Mouse (Mus musculus) left cerebral cortex, adult 8-10 months (tissue): ENCODE measurements at regions not wholly inside any gene's neighbourhood (a gene's known extent, or its start where the extent isn't known, plus 50 kb on each side); places are given as distances from the start of the nearest gene placed in this dataset.

Source experiments
- DNase-seq, 2 experiments: peaks; one replicate each; pipeline ENCODE4 v3.0.0; 2022; ENCODE audit warnings: low spot score in 2 of 2

DNA sequence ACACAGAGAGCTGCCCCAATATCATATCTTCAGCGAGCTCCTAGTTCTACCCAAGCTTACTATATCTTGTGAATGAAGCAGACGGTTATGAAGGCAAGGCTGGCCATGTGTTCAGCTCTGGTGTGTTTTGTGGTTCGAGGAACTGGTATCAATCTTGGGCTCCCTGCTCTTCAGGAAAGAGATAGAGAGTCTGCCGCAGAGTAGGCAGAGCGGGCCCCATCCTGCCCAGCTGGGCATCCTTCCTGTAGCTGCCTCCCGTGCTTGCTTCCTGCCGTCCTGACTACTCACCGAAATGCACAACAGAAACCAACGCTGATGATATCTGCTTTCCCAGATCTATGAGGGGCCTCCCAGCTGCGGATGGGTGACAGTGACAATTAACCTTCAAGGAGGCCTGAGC is 60.3 kb downstream of the Snrpe start:
- DNase-seq = no peak

DNA sequence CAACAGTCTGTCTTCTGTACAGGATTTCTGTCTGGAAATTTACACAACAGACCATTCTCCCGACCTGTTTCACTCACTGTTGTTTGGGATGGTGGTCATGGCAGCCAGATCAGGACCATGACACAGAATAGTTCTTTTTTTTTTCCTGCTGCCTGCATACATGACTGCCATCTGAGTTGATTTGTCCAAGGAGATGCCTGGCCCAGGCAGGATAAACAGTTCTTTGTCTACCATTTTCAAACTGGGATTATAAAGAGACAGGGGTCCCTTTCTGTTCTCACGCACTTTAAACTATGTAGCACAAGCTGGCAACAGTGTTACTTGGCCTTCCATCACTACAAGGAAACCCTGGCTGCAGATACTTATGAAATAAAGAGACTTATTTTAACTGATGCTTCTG is 61.1 kb downstream of the Snrpe start:
- DNase-seq = no peak

DNA sequence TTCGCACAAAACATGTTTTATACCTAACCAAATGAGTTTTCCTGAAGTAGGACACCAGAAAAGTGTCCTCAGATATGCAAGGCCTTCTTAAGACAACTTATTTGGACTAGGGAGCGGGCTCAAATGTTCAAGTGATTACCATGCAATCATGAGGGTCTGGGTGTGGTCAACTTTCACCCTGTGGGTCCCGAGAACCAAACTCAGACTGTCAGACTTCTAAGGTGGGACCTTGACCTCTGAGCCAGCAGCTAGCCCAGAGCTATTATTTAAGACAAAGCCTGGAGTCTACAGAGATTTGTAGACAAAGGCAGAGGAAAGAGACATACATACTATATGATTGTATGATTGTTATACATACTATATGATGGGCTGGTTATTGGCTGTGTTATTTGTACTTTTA is 62.5 kb downstream of the Snrpe start:
- no peak for DNase-seq

DNA sequence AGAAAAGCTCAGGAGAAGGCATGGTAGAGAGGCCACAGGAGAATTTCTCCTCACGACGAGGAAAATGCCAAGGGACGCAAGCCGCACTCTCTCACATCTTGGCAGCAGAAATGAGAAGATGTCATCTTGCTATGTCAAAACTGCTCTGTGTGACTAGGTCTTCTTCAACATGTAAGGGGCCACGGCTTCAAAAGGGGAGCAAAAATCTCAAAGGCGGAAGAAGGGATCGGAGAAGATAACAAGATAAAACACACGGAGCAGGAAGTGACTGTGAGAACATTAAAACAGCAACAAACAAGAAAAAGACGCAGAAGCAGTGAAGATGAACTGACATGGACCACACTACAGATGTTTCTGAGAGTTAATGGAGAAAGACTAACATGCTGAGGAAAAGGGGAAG is 65.1 kb downstream of the Snrpe start:
- no peak for DNase-seq

DNA sequence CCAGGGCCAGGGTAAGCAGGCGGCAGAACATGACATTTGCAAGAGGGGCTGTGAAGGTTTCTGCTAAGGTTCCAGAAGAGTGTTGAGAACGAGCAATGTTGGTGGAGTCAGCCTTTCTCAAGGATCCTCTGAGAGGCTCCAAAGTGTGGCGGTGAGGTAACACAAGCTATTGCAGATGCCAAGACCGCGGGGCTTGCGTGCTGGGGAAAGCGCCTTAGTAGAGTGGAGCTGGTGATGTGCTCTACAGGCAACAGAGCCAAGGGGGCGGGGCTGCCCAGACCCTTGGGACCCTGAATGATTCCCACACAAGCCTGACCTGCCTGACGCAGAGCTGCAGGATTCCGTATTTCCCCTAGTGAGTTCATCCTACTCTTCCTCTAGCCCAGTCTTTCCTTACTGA is 66.3 kb downstream of the Snrpe start:
- DNase-seq = no peak

DNA sequence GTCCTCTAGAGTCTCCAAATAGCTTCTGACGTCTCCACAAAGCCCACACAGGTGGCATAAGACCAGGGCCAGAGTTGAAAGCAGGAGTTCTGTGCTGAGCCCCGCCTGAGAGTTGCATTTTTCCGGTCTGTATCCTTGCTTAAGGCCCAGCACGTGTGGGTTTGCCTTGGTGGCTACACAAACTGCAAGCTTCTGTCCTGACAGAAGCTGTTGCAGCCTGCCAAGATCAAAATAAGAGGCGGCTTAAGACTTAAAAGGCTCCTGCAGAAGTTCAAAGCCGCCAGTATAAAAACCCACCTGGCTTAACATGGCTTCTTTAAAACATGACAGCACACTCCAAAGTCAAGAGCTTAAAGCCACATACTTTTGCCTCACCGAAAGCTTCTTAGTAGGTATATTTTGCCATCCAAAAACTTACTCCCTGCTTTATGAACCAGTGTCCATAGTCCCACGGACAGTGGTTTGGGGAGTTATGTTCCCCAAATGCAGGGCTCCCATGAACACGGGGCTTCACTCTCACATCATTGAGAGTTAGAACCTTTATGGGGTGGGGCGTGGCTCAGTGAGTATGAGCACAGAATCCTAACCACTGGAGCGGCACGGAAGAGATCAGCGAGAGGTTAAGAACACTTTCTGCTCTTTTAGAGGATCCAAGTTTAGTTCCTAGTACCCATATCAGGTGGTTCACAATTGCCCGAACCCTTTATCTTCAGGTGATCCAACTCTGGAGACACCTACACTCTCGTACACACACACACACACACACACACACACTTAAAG is 67.9 kb downstream of the Snrpe start:
- no peak for DNase-seq

DNA sequence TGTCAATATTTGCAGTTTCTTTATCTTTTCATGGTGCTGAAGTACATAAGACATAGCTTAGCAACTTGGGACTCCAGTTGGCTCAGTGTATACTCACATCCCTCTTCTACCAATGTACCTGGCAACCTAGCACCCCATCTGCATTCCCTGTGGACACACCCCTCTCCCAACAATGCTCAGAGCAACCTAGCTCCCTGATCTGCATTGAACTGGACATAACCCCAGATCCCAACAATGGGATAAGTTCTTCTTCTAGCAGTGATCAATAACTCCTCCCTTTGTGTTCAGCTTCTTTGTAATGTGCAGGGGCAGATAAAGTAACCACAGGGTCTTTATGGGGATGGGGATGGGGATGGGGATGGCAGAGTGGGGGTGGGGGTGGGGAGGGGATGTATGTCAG is 79.4 kb downstream of the Snrpe start:
- DNase-seq = no peak

DNA sequence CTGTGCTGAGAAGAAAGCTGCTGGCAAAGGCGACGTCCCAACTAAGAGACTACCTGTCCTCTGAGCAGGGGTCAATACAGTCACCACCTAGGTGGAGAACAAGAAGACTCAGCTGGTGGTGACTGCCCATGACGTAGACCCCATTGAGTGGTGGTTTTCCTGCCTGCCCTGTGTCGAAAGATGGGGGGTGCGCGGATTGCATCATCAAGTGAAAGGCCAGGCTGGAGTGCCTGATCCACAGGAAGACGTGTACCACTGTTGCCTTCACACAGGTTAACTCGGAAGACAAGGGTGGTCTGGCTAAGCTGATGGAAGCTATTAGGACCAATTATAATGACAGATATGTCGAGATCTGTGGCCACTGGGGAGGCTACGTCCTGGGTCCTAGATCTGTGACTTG is 80.3 kb downstream of the Snrpe start:
- no peak for DNase-seq

DNA sequence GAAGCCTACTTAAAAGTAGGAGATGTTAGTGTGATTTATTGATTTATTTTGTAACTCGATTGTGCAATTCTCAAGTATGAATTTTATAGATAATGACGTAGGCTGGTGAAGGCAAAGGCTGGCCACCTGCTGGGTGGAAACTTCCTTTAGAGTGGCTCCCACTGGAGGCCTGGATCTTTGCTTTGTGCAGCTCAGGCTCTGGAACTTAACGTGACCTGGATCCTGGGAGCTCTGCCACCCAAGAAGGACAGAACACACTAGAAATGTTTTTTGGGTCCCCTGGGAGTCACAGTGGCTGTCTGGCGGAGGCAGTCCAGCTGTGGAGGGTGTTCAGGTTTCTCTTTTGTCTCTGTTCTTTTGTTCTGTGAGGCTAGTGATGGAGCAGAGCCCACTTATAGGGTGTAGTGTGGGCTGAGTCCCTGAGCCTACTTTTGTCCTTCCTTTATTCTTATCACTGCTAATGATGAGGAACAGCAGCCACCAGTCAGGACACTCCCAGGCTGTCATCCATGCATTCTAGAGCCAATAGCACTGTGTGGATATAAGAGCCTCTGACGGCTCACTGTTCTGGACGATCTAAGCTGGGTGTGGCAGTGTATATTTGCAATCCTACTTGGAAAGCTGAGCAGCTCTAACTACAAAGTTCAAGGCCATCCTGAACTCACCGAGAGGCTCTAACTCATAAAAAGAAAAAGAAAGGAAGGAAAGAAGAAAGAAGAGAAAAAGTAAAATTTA is 82.3 kb downstream of the Snrpe start:
- DNase-seq = no peak

DNA sequence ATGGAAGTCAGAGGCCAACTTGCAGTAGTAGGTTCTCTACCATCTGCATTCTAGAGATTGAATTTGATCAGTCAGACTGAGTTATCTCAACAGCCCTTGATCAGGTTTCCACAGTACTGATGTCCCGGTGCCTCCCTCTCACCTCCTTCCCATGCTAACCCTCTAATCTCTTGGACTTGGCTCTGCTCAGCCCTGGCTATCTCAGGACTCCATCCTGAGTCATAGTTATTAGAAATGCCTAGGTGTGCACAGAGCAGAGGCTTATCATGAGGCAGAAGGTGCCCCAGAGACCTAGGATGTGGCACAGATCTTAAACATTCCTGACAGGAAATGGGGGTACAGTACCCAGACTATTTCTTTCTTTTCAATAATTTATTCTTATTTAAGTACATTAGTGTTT is 87.3 kb downstream of the Snrpe start:
- DNase-seq = no peak

DNA sequence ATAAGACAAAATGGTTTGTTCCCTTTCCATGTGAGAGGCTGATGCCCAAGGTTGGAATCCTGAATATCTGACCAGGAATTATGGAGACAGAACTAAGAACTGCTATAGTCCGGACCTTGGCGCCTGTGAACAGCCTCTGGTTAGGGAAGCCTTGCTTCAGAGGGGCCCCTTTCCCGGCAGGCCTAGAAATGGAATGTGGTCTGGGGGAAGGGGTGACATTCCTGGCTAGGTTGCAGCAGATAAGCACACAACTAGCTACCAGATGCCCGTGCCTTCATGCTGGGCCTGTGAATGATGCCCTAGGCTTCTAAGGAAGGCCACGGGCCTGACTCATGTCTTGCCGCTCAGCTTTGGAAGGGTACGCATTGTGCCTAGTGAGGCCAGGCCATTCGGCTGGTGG is 89.4 kb downstream of the Snrpe start:
- DNase-seq = no peak

DNA sequence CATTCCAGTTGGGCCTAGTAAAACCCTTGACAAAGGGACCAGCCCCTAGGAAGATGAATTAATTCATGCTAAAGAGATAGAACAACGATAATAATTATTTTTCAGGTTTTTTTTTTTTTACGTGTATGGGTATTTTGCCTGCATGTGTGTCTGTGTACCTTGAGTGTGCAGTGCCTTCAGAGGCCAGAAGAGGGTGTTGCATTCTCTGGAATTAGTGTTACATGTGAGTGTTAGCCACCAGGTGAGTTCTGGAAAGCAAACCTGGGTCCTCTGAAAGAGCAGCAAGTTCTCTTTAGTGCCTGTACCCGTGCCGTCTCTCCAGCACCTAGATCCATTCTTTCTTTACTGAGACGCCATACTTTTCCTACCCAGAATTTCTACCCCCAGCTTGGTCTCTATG is 92.8 kb upstream of the Sox13 start:
- DNase-seq = no peak

DNA sequence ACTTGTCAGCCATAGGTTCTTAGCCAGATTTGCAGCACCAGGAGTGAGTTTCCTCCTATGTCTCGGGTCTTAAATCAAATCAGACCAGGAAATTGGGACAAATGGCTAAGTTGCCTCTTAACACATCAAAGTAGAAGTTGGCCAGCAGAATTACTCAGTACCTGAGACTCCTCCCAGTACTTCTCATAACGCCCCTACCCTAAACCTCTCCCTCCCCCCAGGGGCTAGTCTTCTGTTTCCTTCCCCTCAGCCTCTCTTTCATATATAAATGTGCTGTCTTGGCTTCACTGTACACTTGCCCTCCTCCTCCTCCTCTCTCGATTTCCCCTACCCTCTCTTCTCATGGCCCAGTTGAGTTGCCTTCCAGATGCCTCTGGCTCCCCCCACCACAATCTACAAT is 79.9 kb upstream of the Sox13 start:
- no peak for DNase-seq

DNA sequence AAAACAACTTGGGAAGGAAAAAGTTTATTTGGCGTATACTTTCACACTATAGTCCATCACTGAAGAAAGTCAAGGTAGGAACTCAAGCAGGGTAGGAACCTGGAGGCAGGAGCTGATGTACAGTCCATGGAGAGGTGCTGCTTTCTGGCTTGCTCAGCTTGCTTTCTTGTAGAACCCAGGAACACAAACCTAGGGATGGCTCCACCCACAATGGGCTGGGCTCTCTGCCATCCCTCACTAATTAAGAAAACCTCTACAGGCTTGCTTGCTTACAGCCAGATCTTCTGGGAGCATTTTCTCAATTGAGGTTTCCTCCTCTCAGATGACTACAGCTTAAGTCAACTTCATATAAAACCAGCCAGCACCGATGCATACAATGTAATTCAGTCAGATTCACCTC is 79.2 kb upstream of the Sox13 start:
- DNase-seq = no peak

DNA sequence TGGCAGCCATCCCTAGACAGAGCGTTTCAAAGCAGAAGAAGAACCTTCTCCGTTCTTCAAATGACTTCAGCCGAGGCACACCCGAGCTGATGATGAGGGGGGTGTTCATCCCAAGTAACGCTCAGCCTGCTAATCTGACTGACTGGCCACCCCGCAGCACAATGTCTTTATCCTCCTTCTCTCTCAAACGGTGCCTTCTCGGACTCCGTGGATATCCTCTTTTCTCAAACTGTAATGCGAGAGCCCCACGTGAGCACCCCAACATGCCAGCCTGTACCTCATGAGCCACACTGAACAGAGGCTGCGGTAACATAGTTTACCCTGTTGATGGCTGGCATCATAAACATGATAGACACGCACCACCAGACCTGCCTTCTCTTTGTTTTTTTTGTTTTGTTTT is 76.8 kb upstream of the Sox13 start:
- DNase-seq = no peak

DNA sequence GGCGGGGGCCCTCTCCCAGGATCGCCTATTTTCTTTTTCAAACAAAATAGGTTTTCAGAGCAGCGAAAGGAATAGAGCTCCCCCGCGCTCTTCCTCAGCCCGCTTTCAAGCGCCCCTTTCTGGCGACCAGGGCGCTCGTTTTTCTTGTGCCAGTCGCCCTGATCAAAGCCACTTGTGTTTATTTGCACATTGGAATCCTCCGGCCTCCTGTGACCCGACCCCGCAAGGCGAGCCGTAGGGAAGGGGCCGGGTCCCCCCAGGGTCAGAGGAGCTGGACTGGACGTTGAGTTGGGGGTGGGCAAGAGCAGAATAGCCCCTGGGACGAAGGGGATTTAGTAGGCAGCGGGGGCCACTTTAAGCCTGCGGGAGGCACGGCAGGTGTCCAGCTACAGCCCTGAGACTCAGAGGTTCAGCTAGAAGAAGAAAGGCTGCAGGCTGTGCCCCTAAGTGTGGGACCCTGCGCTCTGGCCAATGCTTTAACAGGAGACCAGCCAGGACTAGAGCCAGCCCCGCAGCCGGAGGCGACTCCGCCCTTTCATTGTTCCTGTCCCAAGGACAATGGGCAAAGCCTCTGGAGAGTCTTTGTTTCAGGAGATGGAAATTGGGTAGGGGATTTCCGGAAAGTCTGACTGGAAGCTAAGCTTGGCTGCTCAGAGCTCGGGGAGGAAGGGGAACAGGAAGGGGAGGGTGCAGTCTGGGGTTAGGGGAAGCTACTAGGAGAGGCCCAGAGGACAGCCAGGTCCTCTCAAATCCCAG is 69.0 kb upstream of the Sox13 start:
- no peak for DNase-seq

DNA sequence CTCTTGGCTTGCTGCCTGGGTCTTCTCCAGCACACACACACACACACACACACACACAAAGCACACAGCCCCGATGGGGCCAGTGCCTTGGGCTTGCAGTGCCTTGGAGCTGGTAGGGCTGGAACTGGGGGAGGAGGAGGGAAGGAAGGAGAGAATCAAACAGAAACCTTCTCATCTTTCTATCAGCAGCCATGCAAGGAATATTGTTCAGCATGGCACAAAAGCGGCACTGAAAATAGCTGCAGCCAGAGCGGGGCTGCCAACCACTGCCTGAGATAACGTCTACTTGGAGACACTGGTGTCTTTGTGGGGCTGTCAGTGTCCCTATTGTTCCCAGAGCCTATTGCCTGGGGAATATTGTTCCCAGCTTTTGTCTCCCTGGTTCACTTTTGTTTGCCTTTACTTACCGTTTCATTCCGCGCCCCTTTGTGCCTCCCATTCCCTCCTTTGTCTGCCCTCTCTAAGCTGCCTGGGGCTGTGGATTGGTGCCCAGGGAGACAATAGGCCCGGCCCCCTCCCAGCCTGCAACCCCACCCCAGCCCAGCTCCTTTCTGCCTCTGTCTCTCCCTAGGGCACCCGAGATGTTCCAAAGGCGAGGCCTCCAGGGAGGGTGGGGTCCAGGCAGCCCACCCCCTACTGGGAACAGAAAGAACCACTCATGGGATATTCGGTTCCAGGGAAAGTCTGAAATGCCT is 68.3 kb upstream of the Sox13 start:
- DNase-seq = peak; percentile 14 to 41

DNA sequence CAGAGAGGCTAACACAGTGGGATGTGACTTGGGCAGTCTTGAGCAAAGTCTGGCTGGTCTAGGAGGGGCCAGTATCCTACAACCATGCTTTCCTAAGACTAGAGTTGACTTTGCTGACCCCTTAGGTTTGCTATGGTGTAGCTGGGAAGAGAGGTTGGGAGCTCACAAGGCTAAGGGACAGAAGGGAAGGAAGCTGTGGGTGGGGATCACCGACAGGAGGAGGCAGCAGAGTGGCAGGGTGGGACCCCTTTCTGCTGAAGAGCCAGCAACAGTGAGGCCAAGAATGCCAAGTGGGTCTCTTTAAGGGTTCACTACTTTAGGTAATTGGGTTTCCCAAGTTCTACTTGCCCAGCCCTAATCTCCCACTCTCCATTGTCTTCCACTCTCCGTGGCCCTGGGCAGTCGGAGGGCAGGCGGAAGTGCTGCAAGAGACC is 67.7 kb upstream of the Sox13 start:
- no peak for DNase-seq

DNA sequence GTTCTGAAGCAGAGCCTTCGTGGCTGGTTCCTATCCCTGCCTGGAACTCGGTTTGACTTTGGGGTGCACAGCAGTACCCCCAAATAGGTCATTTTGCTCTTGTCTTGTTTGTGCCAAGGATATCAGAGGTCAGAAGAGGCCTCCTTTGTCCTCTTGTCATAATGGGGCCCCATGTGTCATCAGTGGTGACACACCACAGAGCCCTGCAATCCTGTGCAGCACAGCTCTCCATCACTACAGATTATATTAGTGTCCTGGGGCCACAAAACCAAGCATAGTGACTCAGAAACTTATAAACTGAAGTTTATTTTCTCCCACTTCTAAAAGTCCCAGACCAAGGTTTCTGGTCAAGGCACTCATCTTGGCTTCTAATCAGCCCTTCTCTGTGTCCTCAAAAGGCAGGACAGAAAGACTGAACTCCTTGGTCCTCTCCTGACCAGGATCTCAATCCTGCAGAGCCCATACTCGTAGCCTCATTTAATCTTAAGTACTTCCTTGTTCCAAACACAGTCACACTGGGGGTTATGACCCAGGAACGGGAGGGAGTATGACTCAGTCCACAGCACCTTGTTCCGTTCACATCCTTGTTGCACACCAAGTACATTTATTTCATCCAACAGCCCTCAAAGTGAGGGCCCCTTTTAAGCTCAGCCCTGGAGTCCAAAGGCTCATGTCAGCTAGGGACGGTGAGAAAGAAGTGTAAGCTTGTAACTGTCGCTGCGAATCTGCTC is 63.2 kb upstream of the Sox13 start:
- DNase-seq = no peak

DNA sequence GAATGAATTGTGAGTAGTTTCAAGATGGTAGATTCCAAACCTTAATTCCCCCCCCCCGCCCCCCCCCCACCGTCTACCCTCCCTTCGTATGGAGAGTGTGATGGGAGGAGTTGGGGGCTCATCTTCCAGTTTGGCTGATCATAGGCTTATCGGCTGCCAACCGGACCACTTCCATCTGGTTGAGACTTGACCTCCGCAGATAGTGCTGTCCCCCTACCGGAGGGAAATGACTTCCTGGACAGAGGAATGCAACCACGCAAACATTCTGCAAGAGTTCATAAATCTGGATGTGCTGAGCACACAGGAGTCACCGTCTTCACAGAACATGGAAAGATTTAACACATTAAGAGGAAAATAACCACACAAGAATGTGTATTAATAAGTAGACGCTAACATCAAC is 62.2 kb upstream of the Sox13 start:
- no peak for DNase-seq

DNA sequence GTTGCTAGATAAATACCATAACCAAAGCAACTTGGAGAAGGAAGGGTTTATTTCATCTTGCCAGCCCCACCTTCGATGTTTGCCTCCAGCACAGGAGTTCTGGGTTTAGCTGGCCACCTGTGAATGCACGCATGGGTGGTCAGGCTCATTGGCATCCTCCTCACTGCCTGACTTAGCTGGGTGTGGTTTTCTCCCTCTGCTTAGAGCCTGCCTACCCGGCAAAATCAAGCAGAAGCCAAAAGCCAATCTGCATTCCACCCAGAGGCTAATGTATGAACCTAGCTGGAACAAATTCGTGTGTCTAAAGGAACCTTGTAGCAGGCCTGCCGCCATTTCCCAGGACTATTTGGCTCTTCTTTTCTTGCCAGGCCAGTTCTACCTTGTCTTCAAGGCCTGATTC is 58.7 kb upstream of the Sox13 start:
- DNase-seq = no peak
